Mouse (Mus musculus): ENCODE measurements around the gene Cep170.

- TF ChIP-seq POLR2A (IDR thresholded peaks at IDR 0.05; ENCODE audit: extremely low read depth, insufficient read depth, low read length): no peak
- no peak for TF ChIP-seq CTCF (IDR thresholded peaks at IDR 0.05; ENCODE audit: low read depth, low read length)
Observed at GRCm38 (mm10) chr1:176849377-176849776, 35.5 kb upstream of the Cep170 start.
